Mouse (Mus musculus): ENCODE measurements around the gene Naa40. TPM values are rescaled to one million over a fixed set of nuclear protein-coding genes. Genes with fewer than 3 reads are reported as not detected.

Gene Naa40
- polyA plus RNA-seq, 1 experiment = 20.5 TPM

- no peak for TF ChIP-seq POLR2A (IDR thresholded peaks at IDR 0.05; ENCODE audit: low read depth, low read length)
- no peak for TF ChIP-seq CTCF (IDR thresholded peaks at IDR 0.05; ENCODE audit: extremely low read depth, insufficient read depth, insufficient read length, insufficient replicate concordance)
- peaks cover 64% of the 10 kb centered on the region for H3K36me3 ChIP-seq (ENCODE audit: control insufficient read depth, insufficient read depth, low read length)
- no peak overlapping the region for H3K27ac ChIP-seq (ENCODE audit: insufficient read depth, low read length)
- DNase-seq (ENCODE audit: low read depth in 1 of 2, low spot score in 2 of 2) = no peak
- 86% methylated on average over 6 of the region's 6 CpGs for WGBS
- no peaks in the 10 kb centered on the region for H3K4me1 ChIP-seq (ENCODE audit: control insufficient read depth, insufficient read depth, insufficient read length)
- no peak overlapping the region for H3K4me3 ChIP-seq (ENCODE audit: extremely low read depth, insufficient read depth, insufficient read length)
- no peaks in the 10 kb centered on the region for H3K27me3 ChIP-seq (ENCODE audit: control insufficient read depth, insufficient read depth, low read length)
Observed at GRCm38 (mm10) chr19:7278200-7278906, 37.4 kb upstream of the Naa40 start.

- Histone ChIP-seq H3K4me3 (ENCODE audit: extremely low read depth, insufficient read depth, insufficient read length) (no peak overlapping the region), H3K4me1 (ENCODE audit: control insufficient read depth, insufficient read depth, insufficient read length) (no peaks in the 10 kb centered on the region), H3K27ac (ENCODE audit: insufficient read depth, low read length) (no peak overlapping the region), H3K36me3 (ENCODE audit: control insufficient read depth, insufficient read depth, low read length) (peaks cover 49% of the 10 kb centered on the region), H3K27me3 (ENCODE audit: control insufficient read depth, insufficient read depth, low read length) (no peaks in the 10 kb centered on the region)
- TF ChIP-seq CTCF (IDR thresholded peaks at IDR 0.05; ENCODE audit: extremely low read depth, insufficient read depth, insufficient read length, insufficient replicate concordance) (no peak), POLR2A (IDR thresholded peaks at IDR 0.05; ENCODE audit: low read depth, low read length) (no peak)
- 82% methylated on average over 7 of the region's 7 CpGs for WGBS
- DNase-seq (ENCODE audit: low read depth in 1 of 2, low spot score in 2 of 2) = no peak
Observed at GRCm38 (mm10) chr19:7276796-7277195, 35.8 kb upstream of the Naa40 start.

- 81% methylated on average over 7 of the region's 7 CpGs for WGBS
- Histone ChIP-seq H3K4me3 (ENCODE audit: extremely low read depth, insufficient read depth, insufficient read length) (no peak overlapping the region), H3K4me1 (ENCODE audit: control insufficient read depth, insufficient read depth, insufficient read length) (no peaks in the 10 kb centered on the region), H3K36me3 (ENCODE audit: control insufficient read depth, insufficient read depth, low read length) (peaks cover 44% of the 10 kb centered on the region), H3K27me3 (ENCODE audit: control insufficient read depth, insufficient read depth, low read length) (no peaks in the 10 kb centered on the region), H3K27ac (ENCODE audit: insufficient read depth, low read length) (no peak overlapping the region)
- DNase-seq (ENCODE audit: low read depth in 1 of 2, low spot score in 2 of 2) = no peak
- no peak for TF ChIP-seq CTCF (IDR thresholded peaks at IDR 0.05; ENCODE audit: extremely low read depth, insufficient read depth, insufficient read length, insufficient replicate concordance)
- no peak for TF ChIP-seq POLR2A (IDR thresholded peaks at IDR 0.05; ENCODE audit: low read depth, low read length)
Observed at GRCm38 (mm10) chr19:7276053-7276659, 35.2 kb upstream of the Naa40 start.

- no peak overlapping the region for H3K27ac ChIP-seq (ENCODE audit: insufficient read depth, low read length)
- DNase-seq (ENCODE audit: low read depth in 1 of 2, low spot score in 2 of 2) = no peak
- no peak overlapping the region for H3K4me3 ChIP-seq (ENCODE audit: extremely low read depth, insufficient read depth, insufficient read length)
- H3K4me1 ChIP-seq (ENCODE audit: control insufficient read depth, insufficient read depth, insufficient read length) = no peaks in the 10 kb centered on the region
- 69% methylated on average over 7 of the region's 7 CpGs for WGBS
- TF ChIP-seq CTCF (IDR thresholded peaks at IDR 0.05; ENCODE audit: extremely low read depth, insufficient read depth, insufficient read length, insufficient replicate concordance) (no peak), POLR2A (IDR thresholded peaks at IDR 0.05; ENCODE audit: low read depth, low read length) (no peak)
- H3K27me3 ChIP-seq (ENCODE audit: control insufficient read depth, insufficient read depth, low read length) = no peaks in the 10 kb centered on the region
- H3K36me3 ChIP-seq (ENCODE audit: control insufficient read depth, insufficient read depth, low read length) = peaks cover 37% of the 10 kb centered on the region
Observed at GRCm38 (mm10) chr19:7275131-7275789, 34.3 kb upstream of the Naa40 start.

- Histone ChIP-seq H3K4me1 (ENCODE audit: control insufficient read depth, insufficient read depth, insufficient read length) (peaks cover 5% of the 10 kb centered on the region), H3K27ac (ENCODE audit: insufficient read depth, low read length) (no peak overlapping the region), H3K36me3 (ENCODE audit: control insufficient read depth, insufficient read depth, low read length) (peaks cover 34% of the 10 kb centered on the region), H3K4me3 (ENCODE audit: extremely low read depth, insufficient read depth, insufficient read length) (no peak overlapping the region), H3K27me3 (ENCODE audit: control insufficient read depth, insufficient read depth, low read length) (no peaks in the 10 kb centered on the region)
- 37% methylated on average over 12 of the region's 13 CpGs for WGBS
- DNase-seq (ENCODE audit: low read depth in 1 of 2, low spot score in 2 of 2) = no peak
- TF ChIP-seq POLR2A (IDR thresholded peaks at IDR 0.05; ENCODE audit: low read depth, low read length) (no peak), CTCF (IDR thresholded peaks at IDR 0.05; ENCODE audit: extremely low read depth, insufficient read depth, insufficient read length, insufficient replicate concordance) (no peak)
Observed at GRCm38 (mm10) chr19:7274326-7274990, 33.5 kb upstream of the Naa40 start.

GRCm38 (mm10) chr19:7273486-7273885, 32.5 kb upstream of the Naa40 start:
- Histone ChIP-seq H3K36me3 (ENCODE audit: control insufficient read depth, insufficient read depth, low read length) (peaks cover 30% of the 10 kb centered on the region), H3K4me1 (ENCODE audit: control insufficient read depth, insufficient read depth, insufficient read length) (peaks cover 15% of the 10 kb centered on the region), H3K27me3 (ENCODE audit: control insufficient read depth, insufficient read depth, low read length) (no peaks in the 10 kb centered on the region), H3K27ac (ENCODE audit: insufficient read depth, low read length) (no peak overlapping the region), H3K4me3 (ENCODE audit: extremely low read depth, insufficient read depth, insufficient read length) (no peak overlapping the region)
- WGBS = 95% methylated on average over 4 of the region's 4 CpGs
- TF ChIP-seq POLR2A (IDR thresholded peaks at IDR 0.05; ENCODE audit: low read depth, low read length) (no peak), CTCF (IDR thresholded peaks at IDR 0.05; ENCODE audit: extremely low read depth, insufficient read depth, insufficient read length, insufficient replicate concordance) (no peak)
- DNase-seq (ENCODE audit: low read depth in 1 of 2, low spot score in 2 of 2) = no peak

All from spleen, adult 2 months (tissue).